Mouse (Mus musculus) forebrain, embryonic 14.5 days (tissue): ENCODE data around the gene Ptchd4. TPM values are rescaled to one million over a fixed set of nuclear protein-coding genes. Genes with fewer than 3 reads are reported as not detected.

Source experiments
- ATAC-seq: fragments of 200-750 bp; cut with Nextera tagmentation; 2 replicates; pipeline ENCODE4 v1.8.0; 2017; ENCODE audit warnings: mild to moderate bottlenecking, moderate library complexity
- DNase-seq: peaks from one replicate; pipeline ENCODE4 v3.0.0-alpha.2; 2015; ENCODE audit warnings: low spot score
- H3K27ac ChIP-seq: fragments of 300-500 bp; sonication (generic); 2 replicates; pipeline ENCODE4 v1.5.1; 2014; ENCODE audit warnings: low read depth, mild to moderate bottlenecking, control low read depth, low read length, moderate library complexity
- H3K27me3 ChIP-seq: fragments of 300-500 bp; sonication (generic); replicated peaks from 2 replicates; pipeline ENCODE4 v1.6.1; 2014; ENCODE audit warnings: low read length, control low read depth, mixed read lengths; ENCODE audit not compliant: control insufficient read depth, insufficient read depth
- H3K36me3 ChIP-seq: fragments of 300-500 bp; sonication (generic); 2 replicates; pipeline ENCODE4 v1.6.1; 2014; ENCODE audit warnings: low read length, control low read depth; ENCODE audit not compliant: control insufficient read depth, insufficient read depth
- H3K4me1 ChIP-seq: fragments of 300-500 bp; sonication (generic); 2 replicates; pipeline ENCODE4 v1.6.1; 2014; ENCODE audit warnings: antibody characterized with exemption, low read length, control low read depth; ENCODE audit not compliant: control insufficient read depth, insufficient read depth
- H3K4me2 ChIP-seq: fragments of 300-500 bp; sonication (generic); 2 replicates; pipeline ENCODE4 v1.6.1; 2014; ENCODE audit warnings: mild to moderate bottlenecking, control low read depth, low read length
- H3K4me3 ChIP-seq: fragments of 300-500 bp; sonication (generic); 2 replicates; pipeline ENCODE4 v1.5.1; 2014; ENCODE audit warnings: low read depth, low read length, control low read depth
- H3K9ac ChIP-seq: fragments of 300-500 bp; sonication (generic); 2 replicates; pipeline ENCODE4 v1.6.1; 2014; ENCODE audit warnings: mild to moderate bottlenecking, low read length, control low read depth, moderate library complexity
- H3K9me3 ChIP-seq: fragments of 300-500 bp; sonication (generic); replicated peaks from 2 replicates; pipeline ENCODE4 v1.6.1; 2016; ENCODE audit warnings: low read length, control low read depth, mixed read lengths; ENCODE audit not compliant: control insufficient read depth
- WGBS: fragments of 180-500 bp; shearing (Covaris S2); extraction: QIAGEN DNeasy Blood & Tissue Kit; methylation state at CpG from one replicate; pipeline ENCODE4 v1.1.7; 2014; 5-methylcytosine and 5-hydroxymethylcytosine counted together
- polyA plus RNA-seq: library from polyadenylated mRNA; unstranded; fragments of >200 nt; fragmentation: Nextera tagmentation; extraction: Ambion mirVana; gene quantifications from 2 replicates; pipeline ENCODE4 v1.2.1, GENCODE M21; 2014

Ptchd4 gene
- polyA plus RNA-seq: 1.6 and 3.2 TPM in 2 replicates

- WGBS: under 1% methylated on average over 41 of the region's 56 CpGs
- Histone ChIP-seq H3K36me3 (no peaks in the 10 kb centered on the region), H3K4me2 (peak within 1 kb of the TSS; percentile 81), H3K9ac (peak within 1 kb of the TSS; percentile 55), H3K9me3 (no peaks in the 10 kb centered on the region), H3K4me3 (peak within 1 kb of the TSS; percentile 62), H3K4me1 (no peaks in the 10 kb centered on the region), H3K27me3 (no peaks in the 10 kb centered on the region), H3K27ac (peak within 1 kb of the TSS; percentile 27; the same call in 1 of the 2 replicates)
- peak; percentile 87 for ATAC-seq
- DNase-seq: peak; percentile 54
These were observed at the start of gene Ptchd4 for GRCm38 (mm10) chr17:42315669-42316611. Gene Ptchd4 (plus strand): TSS chr17:42315947.

- Histone ChIP-seq H3K27me3 (no peaks in the 10 kb centered on the region), H3K4me2 (no peak overlapping the region)
These were observed 38.9 kb upstream of the Ptchd4 start for GRCm38 (mm10) chr17:42276861-42277260.

GRCm38 (mm10) chr17:42284391-42284790 is 31.4 kb upstream of the Ptchd4 start:
- peak; percentile 28 for DNase-seq
- WGBS: 48% methylated on average over 1 of the region's 1 CpGs
- H3K4me2 ChIP-seq: no peak overlapping the region

More at GRCm38 (mm10) chr17:42276861-42277260, 38.9 kb upstream of the Ptchd4 start:
- WGBS: 76% methylated on average over 2 of the region's 2 CpGs
- no peak for DNase-seq
- no peaks in the 10 kb centered on the region for H3K4me1 ChIP-seq
- no peak overlapping the region for H3K9ac ChIP-seq
- H3K36me3 ChIP-seq: no peaks in the 10 kb centered on the region
- H3K9me3 ChIP-seq: no peaks in the 10 kb centered on the region
- H3K27ac ChIP-seq: no peak overlapping the region
- ATAC-seq: no peak
- no peak overlapping the region for H3K4me3 ChIP-seq

GRCm38 (mm10) chr17:42286255-42286654 is 29.5 kb upstream of the Ptchd4 start:
- Histone ChIP-seq H3K9ac (no peak overlapping the region), H3K36me3 (no peaks in the 10 kb centered on the region), H3K4me3 (no peak overlapping the region), H3K9me3 (0 out of 2 replicates have a peak, but pooled peaks cover 2% of the 10 kb centered on the region), H3K4me1 (no peaks in the 10 kb centered on the region), H3K4me2 (no peak overlapping the region), H3K27ac (no peak overlapping the region), H3K27me3 (no peaks in the 10 kb centered on the region)
- DNase-seq (no peak), ATAC-seq (no peak)
- WGBS: 75% methylated on average over 3 of the region's 3 CpGs

More at GRCm38 (mm10) chr17:42284391-42284790, 31.4 kb upstream of the Ptchd4 start:
- Histone ChIP-seq H3K27me3 (no peaks in the 10 kb centered on the region), H3K9ac (no peak overlapping the region), H3K4me1 (no peaks in the 10 kb centered on the region), H3K9me3 (no peaks in the 10 kb centered on the region), H3K36me3 (no peaks in the 10 kb centered on the region), H3K4me3 (no peak overlapping the region), H3K27ac (no peak overlapping the region)
- no peak for ATAC-seq

GRCm38 (mm10) chr17:42290341-42290740 is 25.4 kb upstream of the Ptchd4 start:
- H3K4me3 ChIP-seq: no peak overlapping the region
- DNase-seq: no peak
- no peaks in the 10 kb centered on the region for H3K36me3 ChIP-seq
- no peak overlapping the region for H3K27ac ChIP-seq
- 0 out of 2 replicates have a peak, but pooled peaks cover 3% of the 10 kb centered on the region for H3K9me3 ChIP-seq
- H3K27me3 ChIP-seq: no peaks in the 10 kb centered on the region
- no peaks in the 10 kb centered on the region for H3K4me1 ChIP-seq
- no peak overlapping the region for H3K9ac ChIP-seq
- H3K4me2 ChIP-seq: no peak overlapping the region
- no peak for ATAC-seq

DNA sequence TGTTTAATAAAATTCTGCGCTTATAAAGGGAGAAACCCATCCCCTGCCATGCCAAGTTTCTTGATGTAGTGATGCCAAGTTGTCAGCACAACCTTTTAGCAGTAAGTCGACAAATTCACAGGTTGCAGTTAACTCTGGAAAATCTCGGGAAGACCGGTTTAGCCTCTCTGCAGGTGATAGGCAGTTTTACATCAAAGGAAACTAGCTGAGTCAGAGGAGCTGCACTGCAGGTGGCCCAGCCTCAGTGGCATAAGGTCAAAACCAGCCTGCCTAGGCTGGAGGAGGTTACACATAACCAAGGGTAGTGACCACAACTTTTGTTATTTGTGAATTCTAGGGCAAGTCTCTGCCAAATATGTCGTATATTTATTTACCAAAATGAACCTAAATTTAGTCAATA is 24.0 kb upstream of the Ptchd4 start:
- WGBS: 51% methylated on average over 5 of the region's 5 CpGs
- H3K27me3 ChIP-seq: no peaks in the 10 kb centered on the region
- no peak for ATAC-seq
- no peak overlapping the region for H3K4me2 ChIP-seq
- H3K27ac ChIP-seq: no peak overlapping the region
- no peak overlapping the region for H3K4me3 ChIP-seq
- 0 out of 2 replicates have a peak, but pooled peaks cover 3% of the 10 kb centered on the region for H3K9me3 ChIP-seq
- DNase-seq: no peak
- no peaks in the 10 kb centered on the region for H3K4me1 ChIP-seq
- no peak overlapping the region for H3K9ac ChIP-seq
- H3K36me3 ChIP-seq: no peaks in the 10 kb centered on the region

GRCm38 (mm10) chr17:42297986-42298385 is 17.8 kb upstream of the Ptchd4 start:
- Histone ChIP-seq H3K9me3 (no peaks in the 10 kb centered on the region), H3K27me3 (no peaks in the 10 kb centered on the region), H3K4me1 (no peaks in the 10 kb centered on the region), H3K4me2 (no peak overlapping the region), H3K9ac (no peak overlapping the region), H3K27ac (no peak overlapping the region), H3K4me3 (no peak overlapping the region), H3K36me3 (no peaks in the 10 kb centered on the region)
- 78% methylated on average over 4 of the region's 4 CpGs for WGBS
- no peak for DNase-seq
- ATAC-seq: no peak

DNA sequence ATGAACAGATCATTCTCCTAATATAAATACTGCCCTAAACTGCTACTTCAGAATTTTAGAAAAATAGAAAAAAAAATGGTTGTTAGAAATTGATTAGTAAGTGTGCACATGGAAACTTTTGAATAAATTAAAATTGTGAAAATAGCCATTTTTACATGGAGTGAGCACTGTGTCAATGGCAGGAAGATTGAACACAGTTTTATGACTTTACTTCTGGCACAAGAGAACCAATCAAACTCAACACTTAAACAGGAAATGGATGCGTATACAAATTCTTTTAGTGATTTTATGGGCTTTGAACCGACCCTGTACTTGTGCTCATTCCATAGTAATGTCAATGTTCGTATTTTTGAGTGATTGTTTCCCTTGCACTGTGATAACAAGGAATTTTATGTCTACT is 16.1 kb upstream of the Ptchd4 start:
- no peaks in the 10 kb centered on the region for H3K4me1 ChIP-seq
- WGBS: 82% methylated on average over 3 of the region's 3 CpGs
- no peak for ATAC-seq
- DNase-seq: no peak
- no peak overlapping the region for H3K9ac ChIP-seq
- H3K27me3 ChIP-seq: no peaks in the 10 kb centered on the region
- no peak overlapping the region for H3K27ac ChIP-seq
- H3K9me3 ChIP-seq: no peaks in the 10 kb centered on the region
- H3K4me3 ChIP-seq: no peak overlapping the region
- no peaks in the 10 kb centered on the region for H3K36me3 ChIP-seq
- no peak overlapping the region for H3K4me2 ChIP-seq

GRCm38 (mm10) chr17:42303062-42303577 is 12.6 kb upstream of the Ptchd4 start:
- H3K4me3 ChIP-seq: no peak overlapping the region
- H3K4me1 ChIP-seq: no peaks in the 10 kb centered on the region
- no peak overlapping the region for H3K27ac ChIP-seq
- no peaks in the 10 kb centered on the region for H3K27me3 ChIP-seq
- ATAC-seq (peak; percentile 48; the same call in 1 of the 2 replicates), DNase-seq (peak; percentile 23)
- H3K4me2 ChIP-seq: no peak overlapping the region
- H3K9ac ChIP-seq: no peak overlapping the region
- no peaks in the 10 kb centered on the region for H3K9me3 ChIP-seq
- 70% methylated on average over 4 of the region's 4 CpGs for WGBS
- no peaks in the 10 kb centered on the region for H3K36me3 ChIP-seq
